Mouse (Mus musculus): ENCODE results near the gene Kif13a.

GRCm38 (mm10) chr13:46951212-46951611 lies 21.5 kb upstream of the Kif13a start:
- TF ChIP-seq CTCF (IDR thresholded peaks at IDR 0.05; ENCODE audit: low read depth) (no peak), EP300 (IDR thresholded peaks at IDR 0.05; ENCODE audit: low read depth) (no peak)
